Mouse (Mus musculus): ENCODE results near the gene Cd63. TPM values are rescaled to one million over a fixed set of nuclear protein-coding genes. Genes with fewer than 3 reads are reported as not detected.

The Cd63 gene
- not detected for polyA plus RNA-seq (2017; shearing (Covaris generic))

GRCm38 (mm10) chr10:128900698-128901097 is at the start of gene Cd63:
Gene Cd63, plus strand, starts transcription at chr10:128900989.

GRCm38 (mm10) chr10:128891296-128892094 is 9.3 kb upstream of the Cd63 start, which contains the start of gene Gdf11:
Gene Gdf11, minus strand, starts transcription at chr10:128891718.

GRCm38 (mm10) chr10:128922822-128923012 is 21.9 kb downstream of the Cd63 start, which contains the start of gene Rdh5:
Gene Rdh5, minus strand, starts transcription at chr10:128922888.

GRCm38 (mm10) chr10:128923935-128924334 is 23.1 kb downstream of the Cd63 start, which contains the start of gene Bloc1s1:
Gene Bloc1s1, minus strand, starts transcription at chr10:128924035.

GRCm38 (mm10) chr10:128933574-128933973 is 32.8 kb downstream of the Cd63 start, which contains the start of gene Itga7:
Gene Itga7, plus strand, starts transcription at chr10:128933818.

GRCm38 (mm10) chr10:128960590-128961584 is 60.1 kb downstream of the Cd63 start, which contains the start of gene Mettl7b:
Gene Mettl7b, minus strand, starts transcription at chr10:128960988.

Other genes starting within 250 kb of the Cd63 start
- gene Suox, start 226.9 kb upstream of the Cd63 start, polyA plus RNA-seq (2017; shearing (Covaris generic)) = 3.7 TPM
- 21.6 TPM for gene Rab5b, start 204.7 kb upstream of the Cd63 start, polyA plus RNA-seq (2017; shearing (Covaris generic))
- gene Pmel, start 196.8 kb upstream of the Cd63 start, polyA plus RNA-seq (2017; shearing (Covaris generic)) = 2.7 TPM
- gene Cdk2, start 196.0 kb upstream of the Cd63 start, polyA plus RNA-seq (2017; shearing (Covaris generic)) = 15.5 TPM
- 511 TPM for gene Dgka, start 156.1 kb upstream of the Cd63 start, polyA plus RNA-seq (2017; shearing (Covaris generic))
- 22.9 TPM for gene Pym1, start 153.1 kb upstream of the Cd63 start, polyA plus RNA-seq (2017; shearing (Covaris generic))
- 0.15 TPM for gene Mmp19, start 110.1 kb upstream of the Cd63 start, polyA plus RNA-seq (2017; shearing (Covaris generic))
- 65.8 TPM for gene Dnajc14, start 96.9 kb upstream of the Cd63 start, polyA plus RNA-seq (2017; shearing (Covaris generic))
- gene Tmem198b, start 96.6 kb upstream of the Cd63 start, polyA plus RNA-seq (2017; shearing (Covaris generic)) = 3.0 TPM
- gene Sarnp, start 83.7 kb upstream of the Cd63 start, polyA plus RNA-seq (2017; shearing (Covaris generic)) = 120 TPM
- 46.6 TPM for gene Ormdl2, start 79.3 kb upstream of the Cd63 start, polyA plus RNA-seq (2017; shearing (Covaris generic))
- gene Gdf11, start 9.3 kb upstream of the Cd63 start, polyA plus RNA-seq (2017; shearing (Covaris generic)) = 1.8 TPM
- 5.1 TPM for gene Rdh5, start 21.9 kb downstream of the Cd63 start, polyA plus RNA-seq (2017; shearing (Covaris generic))
- gene Bloc1s1, start 23.0 kb downstream of the Cd63 start, polyA plus RNA-seq (2017; shearing (Covaris generic)) = 119 TPM
- 45.6 TPM for gene Itga7, start 32.8 kb downstream of the Cd63 start, polyA plus RNA-seq (2017; shearing (Covaris generic))
- gene Mettl7b, start 60.0 kb downstream of the Cd63 start, polyA plus RNA-seq (2017; shearing (Covaris generic)) = not detected
- 0.17 TPM for gene Olfr9, start 88.4 kb downstream of the Cd63 start, polyA plus RNA-seq (2017; shearing (Covaris generic))
- not detected for gene Olfr763, start 109.8 kb downstream of the Cd63 start, polyA plus RNA-seq (2017; shearing (Covaris generic))
- not detected for gene Olfr764-ps1, start 138.9 kb downstream of the Cd63 start, polyA plus RNA-seq (2017; shearing (Covaris generic))
- gene Olfr765, start 149.0 kb downstream of the Cd63 start, polyA plus RNA-seq (2017; shearing (Covaris generic)) = not detected
- gene Olfr766-ps1, start 168.0 kb downstream of the Cd63 start, polyA plus RNA-seq (2017; shearing (Covaris generic)) = not detected
- not detected for gene Olfr767, start 181.9 kb downstream of the Cd63 start, polyA plus RNA-seq (2017; shearing (Covaris generic))
- gene Olfr768, start 198.4 kb downstream of the Cd63 start, polyA plus RNA-seq (2017; shearing (Covaris generic)) = not detected
- not detected for gene Olfr769, start 216.9 kb downstream of the Cd63 start, polyA plus RNA-seq (2017; shearing (Covaris generic))
- 0.80 TPM for gene Olfr770, start 238.0 kb downstream of the Cd63 start, polyA plus RNA-seq (2017; shearing (Covaris generic))